Comparison of ENCODE assay signal across 8 mouse cellular contexts in the genomic region with DNA sequence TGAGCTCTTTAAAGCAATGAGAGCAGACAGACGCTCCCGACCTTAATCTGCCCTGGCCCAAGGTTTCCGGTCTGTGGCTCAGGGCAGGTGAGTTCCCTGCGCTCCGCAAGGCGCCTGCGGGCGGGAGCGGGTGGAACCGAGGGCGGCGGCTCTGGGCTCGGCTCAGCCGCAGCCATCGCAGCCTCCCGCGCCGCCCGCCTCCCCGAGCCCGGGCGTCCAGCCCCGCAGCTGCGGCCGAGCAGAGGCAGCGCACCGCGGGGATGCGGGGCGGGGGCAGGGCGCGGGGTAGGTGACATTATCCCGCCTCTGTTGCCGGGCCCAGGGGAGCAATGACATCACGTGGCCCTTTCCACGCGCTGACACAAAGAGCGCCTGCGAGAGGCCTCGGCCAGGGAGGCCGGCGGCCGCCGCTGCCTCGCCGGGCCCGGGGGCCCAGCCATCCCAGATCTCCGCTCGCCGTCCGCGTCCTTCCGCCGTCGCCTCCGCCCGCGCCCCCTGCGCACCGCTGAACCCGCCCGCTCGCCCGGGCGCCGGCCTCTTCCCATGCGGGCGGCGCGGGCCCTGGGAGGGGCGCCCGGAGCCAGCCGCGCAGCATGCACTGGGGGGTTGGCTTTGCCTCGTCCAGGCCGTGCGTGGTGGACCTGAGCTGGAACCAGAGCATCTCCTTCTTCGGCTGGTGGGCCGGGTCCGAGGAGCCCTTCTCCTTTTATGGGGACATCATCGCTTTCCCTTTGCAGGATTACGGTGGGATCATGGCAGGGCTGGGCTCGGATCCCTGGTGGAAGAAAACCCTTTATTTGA. TPM values are rescaled to one million over a fixed set of nuclear protein-coding genes. Genes with fewer than 3 reads are reported as not detected.
DNase-seq lines count a peak whose midpoint lies in the region; ATAC-seq and TF ChIP-seq lines count a peak whose summit lies in the region.

A gene (plus strand): TSS at position 359 of the 801 bp plus-strand sequence.

- no peak for TF ChIP-seq CTCF in Patski (IDR thresholded peaks at IDR 0.05)
- no peak for TF ChIP-seq CTCF in cerebellum, adult 2 months (IDR thresholded peaks at IDR 0.05; ENCODE audit: borderline replicate concordance, insufficient read depth, low read depth, low read length)
- TF ChIP-seq CTCF in forebrain, postnatal 0 days (IDR thresholded peaks at IDR 0.05; ENCODE audit: low read depth): no peak
- no peak for TF ChIP-seq CTCF in liver, postnatal 0 days (IDR thresholded peaks at IDR 0.05; ENCODE audit: low read depth)

- 1% methylated on average over 83 of the region's 83 CpGs for WGBS in cerebellum, adult 2 months
- WGBS in forebrain, postnatal 0 days: 2% methylated on average over 78 of the region's 83 CpGs
- under 1% methylated on average over 50 of the region's 83 CpGs for WGBS in liver, postnatal 0 days (ENCODE audit: insufficient replicate concordance)

- 0 out of 2 replicates have a peak, but pooled peaks cover 2% of the 10 kb centered on the region for H3K36me3 ChIP-seq in forebrain, postnatal 0 days (ENCODE audit: insufficient read depth)
- H3K36me3 ChIP-seq in liver, postnatal 0 days (replicated peaks; ENCODE audit: insufficient read depth, low read length): no peaks in the 10 kb centered on the region

- CTCF ChIA-PET in Patski (lab: Charles Lee): interaction anchor here (4.6 kb wide), 1 partner anchor 20 kb away, joined by 21 read pairs; no protein-coding TSS in a partner anchor

- peak within 1 kb of the TSS; percentile 100 for H3K9ac ChIP-seq in forebrain, postnatal 0 days
- H3K9ac ChIP-seq in liver, postnatal 0 days (replicated peaks): peak within 1 kb of the TSS; percentile 53

- peak; percentile 43 for TF ChIP-seq POLR2A in cerebellum, adult 2 months (IDR thresholded peaks at IDR 0.05; ENCODE audit: borderline replicate concordance, insufficient read depth, low read length)

- peak; percentile 81 for ATAC-seq in Patski
- peak; percentile 86 for ATAC-seq in forebrain, postnatal 0 days
- peak; percentile 49 for ATAC-seq in liver, postnatal 0 days

- DNase-seq in Patski (ENCODE audit: low read depth, low spot score): no peak
- peak; percentile 84 to 85 for DNase-seq in cerebellum, adult 2 months
- peak; percentile 77 for DNase-seq in forebrain, postnatal 0 days
- peak; percentile 8 for DNase-seq in heart, postnatal 25 days (ENCODE audit: low spot score)
- peak; percentile 44 to 64 for DNase-seq in layer of hippocampus, adult 18-20 months (ENCODE audit: low spot score in 2 of 2)
- DNase-seq in liver, postnatal 0 days: peak; percentile 21
- DNase-seq in ovary, postnatal 10 days (ENCODE audit: low spot score): peak; percentile 31
- no peak for DNase-seq in spleen, adult 12 weeks (ENCODE audit: low spot score)

- H3K27me3 ChIP-seq in Patski: no peaks in the 10 kb centered on the region
- H3K27me3 ChIP-seq in cerebellum, adult 2 months (ENCODE audit: control insufficient read depth, insufficient read depth, low read length): no peaks in the 10 kb centered on the region
- H3K27me3 ChIP-seq in forebrain, postnatal 0 days (ENCODE audit: insufficient read depth, low read length): no peaks in the 10 kb centered on the region
- H3K27me3 ChIP-seq in liver, postnatal 0 days (ENCODE audit: insufficient read depth, low read length): peaks cover 30% of the 10 kb centered on the region

- H3K4me2 ChIP-seq in forebrain, postnatal 0 days (ENCODE audit: low read depth): peak within 1 kb of the TSS; percentile 79
- peak within 1 kb of the TSS; percentile 82 for H3K4me2 ChIP-seq in liver, postnatal 0 days (ENCODE audit: low read depth, low read length)

- intact Hi-C loops in heart, postnatal 25 days (cut with DNase I): no loop called here

- H3K4me3 ChIP-seq in cerebellum, adult 2 months (replicated peaks; ENCODE audit: insufficient read depth, low read depth, low read length): peak within 1 kb of the TSS; percentile 97
- H3K4me3 ChIP-seq in forebrain, postnatal 0 days (ENCODE audit: low read depth, low read length): peak within 1 kb of the TSS; percentile 84
- H3K4me3 ChIP-seq in liver, postnatal 0 days (ENCODE audit: low read depth, low read length): peak within 1 kb of the TSS; percentile 51

- in situ Hi-C loops in Patski (cut with MboI; ENCODE audit: low pct_unique_long_range_greater_than_20kb): loop anchor here (5.0 kb wide), 1 partner anchor 49 kb away; no protein-coding TSS in a partner anchor

- no peak for TF ChIP-seq EP300 in liver, postnatal 0 days (IDR thresholded peaks at IDR 0.05; ENCODE audit: low read depth)

- POLR2A ChIA-PET in Patski (lab: Charles Lee): interaction anchor here (0.6 kb wide), 2 partner anchors 20 to 31 kb away, joined by 3 to 4 read pairs; no protein-coding TSS in a partner anchor

- no peaks in the 10 kb centered on the region for H3K9me3 ChIP-seq in forebrain, postnatal 0 days (ENCODE audit: low read length)
- H3K9me3 ChIP-seq in liver, postnatal 0 days (ENCODE audit: low read length): no peaks in the 10 kb centered on the region

- peaks cover 8% of the 10 kb centered on the region for H3K4me1 ChIP-seq in cerebellum, adult 2 months (ENCODE audit: control insufficient read depth, insufficient read depth, low read length)
- peaks cover 9% of the 10 kb centered on the region; the same call in 1 of the 2 replicates for H3K4me1 ChIP-seq in forebrain, postnatal 0 days (ENCODE audit: insufficient read depth)
- 0 out of 2 replicates have a peak, but pooled peaks cover 3% of the 10 kb centered on the region for H3K4me1 ChIP-seq in liver, postnatal 0 days (ENCODE audit: insufficient read depth)

- H3K27ac ChIP-seq in cerebellum, adult 2 months (ENCODE audit: insufficient read depth, low read length): peak within 1 kb of the TSS; percentile 99
- peak within 1 kb of the TSS; percentile 98 for H3K27ac ChIP-seq in forebrain, postnatal 0 days (ENCODE audit: low read depth, low read length)
- H3K27ac ChIP-seq in liver, postnatal 0 days (ENCODE audit: low read depth): no peak within 1 kb of the TSS

RNA-seq across cellular contexts. Expression of the gene that starts here (rescaled TPM):
- 10.8 TPM for polyA plus RNA-seq in Patski (2021)
- 20.0 and 20.5 TPM in 2 replicates for polyA plus RNA-seq in cerebellum, adult 2 months (2012; rRNA removed)
- total RNA-seq in forebrain, postnatal 0 days (2014; rRNA removed): 64.1 and 72.0 TPM in 2 replicates
- polyA plus RNA-seq in forebrain, postnatal 0 days (2015; fragmentation: Nextera tagmentation; extraction: Ambion mirVana): 8.5 and 11.8 TPM in 2 replicates
- 1 to 10 TPM in 1 of 2 experiments, under 1 TPM in 1; 0.89 to 1.1 TPM for total RNA-seq in heart, postnatal 25 days (2021)
- total RNA-seq in layer of hippocampus, adult 18-20 months (2021): 10 to 100 TPM; 47.8 to 49.8 TPM
- polyA plus RNA-seq in liver, postnatal 0 days (2015; fragmentation: Nextera tagmentation; extraction: Ambion mirVana): 0.04 TPM in 1 of 2 replicates, not detected in the other

Comparison
In these comparisons a context has a peak if more than half of its experiments do, and no peak if none do; other contexts are left out.
1. RNA of the gene that starts here (total RNA-seq): 64.1 to 72.0 TPM in forebrain, postnatal 0 days and 47.8 to 49.8 TPM in layer of hippocampus, adult 18-20 months; 0.89 to 1.1 TPM in heart, postnatal 25 days; every median in the first group is over 10 times any median in the second.
2. Peak in DNase-seq, ATAC-seq, H3K4me3 ChIP-seq, H3K9ac ChIP-seq and H3K4me2 ChIP-seq in liver, postnatal 0 days; RNA of the gene not detected or under 1 TPM.
3. DNase-seq: peak in cerebellum, adult 2 months (2 of 2), forebrain, postnatal 0 days (single experiment), heart, postnatal 25 days (single experiment), layer of hippocampus, adult 18-20 months (2 of 2) and ovary, postnatal 10 days (single experiment); none in Patski (single experiment) and spleen, adult 12 weeks (single experiment).
4. Peak in every context shown above with its lines, with median percentiles within 50 percentile points of each other: ATAC-seq and H3K4me3 ChIP-seq.